ENCODE assay signal across 8 mouse cellular contexts in the genomic region with DNA sequence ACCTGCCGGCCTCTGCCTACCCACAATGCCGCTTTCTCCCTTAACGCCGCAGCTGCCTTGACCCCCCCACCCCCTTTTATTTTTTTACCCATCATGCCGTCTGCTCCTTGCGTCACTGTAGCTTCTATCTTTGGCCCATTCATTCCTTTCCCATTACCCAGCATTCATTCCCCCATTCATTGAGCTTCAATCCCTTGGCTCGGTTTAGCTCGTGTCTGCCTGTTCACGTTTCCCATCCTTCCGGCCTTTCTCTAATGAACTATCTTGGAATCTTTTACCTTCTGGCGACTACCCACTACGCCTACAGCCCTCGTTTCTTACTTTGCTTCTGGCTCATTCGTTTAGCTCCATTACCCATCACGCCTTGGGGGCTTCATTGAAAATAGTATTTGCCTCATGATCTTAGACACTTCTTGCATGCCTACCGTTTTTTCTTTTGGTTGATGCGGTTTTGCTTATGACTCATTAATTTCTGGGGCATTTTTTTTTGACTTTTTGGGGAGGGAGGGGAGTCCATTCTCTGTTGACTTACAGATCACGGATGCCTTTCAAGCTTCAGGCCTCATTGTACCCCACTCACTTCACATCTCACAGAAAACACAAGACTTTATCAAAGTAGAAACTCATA. TPM values are rescaled to one million over a fixed set of nuclear protein-coding genes. Genes with fewer than 3 reads are reported as not detected.
DNase-seq lines count a peak whose midpoint lies in the region; ATAC-seq and TF ChIP-seq lines count a peak whose summit lies in the region.

No protein-coding gene starts in this region.

- no peaks in the 10 kb centered on the region for H3K27me3 ChIP-seq in kidney, embryonic 14.5 days (ENCODE audit: control insufficient read depth, insufficient read depth, low read length)
- H3K27me3 ChIP-seq in hindbrain, embryonic 15.5 days, result no peaks in the 10 kb centered on the region
- H3K27me3 ChIP-seq in midbrain, embryonic 15.5 days (replicated peaks), result no peaks in the 10 kb centered on the region

- DNase-seq in kidney, postnatal 25 days, result no peak
- no peak for DNase-seq in adrenal gland, adult 8-10 months
- DNase-seq in cerebellum, adult 11-12 months, result no peak
- DNase-seq in left cerebral cortex, postnatal 25 days (ENCODE audit: low spot score in 2 of 2), result no peak

- H3K27ac ChIP-seq in kidney, embryonic 14.5 days (ENCODE audit: low read depth, low read length), result peak overlapping the region; percentile 75
- peak overlapping the region; percentile 72 for H3K27ac ChIP-seq in bone marrow macrophage, adult 2 months (ENCODE audit: insufficient read depth, low read depth, low read length)
- H3K27ac ChIP-seq in hindbrain, embryonic 15.5 days (replicated peaks), result peak overlapping the region; percentile 92
- peak overlapping the region; percentile 91 for H3K27ac ChIP-seq in midbrain, embryonic 15.5 days

- peaks cover 8% of the 10 kb centered on the region for H3K9me3 ChIP-seq in kidney, embryonic 14.5 days (ENCODE audit: control insufficient read depth, low read length)
- H3K9me3 ChIP-seq in hindbrain, embryonic 15.5 days, result no peaks in the 10 kb centered on the region
- H3K9me3 ChIP-seq in midbrain, embryonic 15.5 days, result peaks cover 6% of the 10 kb centered on the region; the same call in 1 of the 2 replicates

- H3K9ac ChIP-seq in kidney, embryonic 14.5 days (ENCODE audit: low read depth, low read length), result peak overlapping the region; percentile 51
- peak overlapping the region; percentile 36 for H3K9ac ChIP-seq in hindbrain, embryonic 15.5 days
- H3K9ac ChIP-seq in midbrain, embryonic 15.5 days, result peak overlapping the region; percentile 42

- no peak for TF ChIP-seq POLR2A in bone marrow macrophage, adult 2 months (IDR thresholded peaks at IDR 0.05; ENCODE audit: borderline replicate concordance, low read depth, low read length)

- ATAC-seq in kidney, embryonic 14.5 days (ENCODE audit: low FRiP score, low TSS enrichment), result no peak
- ATAC-seq in hindbrain, embryonic 15.5 days (ENCODE audit: low FRiP score, low read depth), result no peak
- ATAC-seq in midbrain, embryonic 15.5 days (replicated peaks), result no peak

- no peak for TF ChIP-seq CTCF in bone marrow macrophage, adult 2 months (IDR thresholded peaks at IDR 0.05; ENCODE audit: low read depth, low read length)

- intact Hi-C loops in left cerebral cortex, postnatal 25 days (cut with DNase I), result loop anchor here (1.0 to 5.0 kb wide), 2 partner anchors 34 to 794 kb away; partner anchors contain the start of gene Nectin2

- 5% methylated on average over 18 of the region's 18 CpGs for WGBS in kidney, embryonic 14.5 days
- WGBS in hindbrain, embryonic 15.5 days, result 5% methylated on average over 18 of the region's 18 CpGs
- 7% methylated on average over 18 of the region's 18 CpGs for WGBS in midbrain, embryonic 15.5 days

- H3K4me2 ChIP-seq in kidney, embryonic 14.5 days (replicated peaks; ENCODE audit: low read depth, low read length), result peak overlapping the region; percentile 58
- peak overlapping the region; percentile 56 for H3K4me2 ChIP-seq in hindbrain, embryonic 15.5 days
- H3K4me2 ChIP-seq in midbrain, embryonic 15.5 days, result peak overlapping the region; percentile 60

- peak overlapping the region; percentile 35 for H3K4me3 ChIP-seq in kidney, embryonic 14.5 days (ENCODE audit: low read length)
- peak overlapping the region; percentile 58 for H3K4me3 ChIP-seq in bone marrow macrophage, adult 2 months (ENCODE audit: insufficient read depth, low read length)
- H3K4me3 ChIP-seq in hindbrain, embryonic 15.5 days, result peak overlapping the region; percentile 35
- peak overlapping the region; percentile 88 for H3K4me3 ChIP-seq in midbrain, embryonic 15.5 days

- H3K4me1 ChIP-seq in kidney, embryonic 14.5 days (ENCODE audit: control insufficient read depth, insufficient read depth, low read length), result peaks cover 10% of the 10 kb centered on the region; the same call in 1 of the 2 replicates
- peaks cover 15% of the 10 kb centered on the region for H3K4me1 ChIP-seq in bone marrow macrophage, adult 2 months (ENCODE audit: control insufficient read depth, insufficient read depth, low read length)
- H3K4me1 ChIP-seq in hindbrain, embryonic 15.5 days (replicated peaks), result peaks cover 25% of the 10 kb centered on the region
- peaks cover 20% of the 10 kb centered on the region for H3K4me1 ChIP-seq in midbrain, embryonic 15.5 days

- peaks cover 40% of the 10 kb centered on the region for H3K36me3 ChIP-seq in kidney, embryonic 14.5 days (ENCODE audit: control insufficient read depth, insufficient read depth, low read length)
- H3K36me3 ChIP-seq in hindbrain, embryonic 15.5 days, result peaks cover 16% of the 10 kb centered on the region
- peaks cover 15% of the 10 kb centered on the region; the same call in 1 of the 2 replicates for H3K36me3 ChIP-seq in midbrain, embryonic 15.5 days (replicated peaks)

RNA-seq across cellular contexts. Expression of gene Tomm40, which starts 0.9 kb away (rescaled TPM):
- 159 and 177 TPM in 2 replicates for polyA plus RNA-seq in kidney, embryonic 14.5 days (2014; fragmentation: Nextera tagmentation; extraction: Ambion mirVana)
- 23.8 and 25.2 TPM in 2 replicates for polyA plus RNA-seq in bone marrow macrophage, adult 2 months (2012; ENCODE audit: insufficient read depth, insufficient read length, missing spikeins)
- polyA plus RNA-seq in hindbrain, embryonic 15.5 days (2015; fragmentation: Nextera tagmentation; extraction: Ambion mirVana), result 155 and 158 TPM in 2 replicates
- polyA plus RNA-seq in midbrain, embryonic 15.5 days (2015; fragmentation: Nextera tagmentation; extraction: Ambion mirVana), result 139 and 156 TPM in 2 replicates
- 100 to 1,000 TPM; 119 to 134 (median 125) TPM for total RNA-seq in adrenal gland, adult 8-10 months (2022)
- 100 to 1,000 TPM; 112 to 115 TPM for total RNA-seq in left cerebral cortex, postnatal 25 days (2021)

RNA-seq across cellular contexts. Expression of gene Apoe, which starts 17.2 kb away (rescaled TPM):
- polyA plus RNA-seq in kidney, embryonic 14.5 days (2014; fragmentation: Nextera tagmentation; extraction: Ambion mirVana), result 175 and 184 TPM in 2 replicates
- polyA plus RNA-seq in bone marrow macrophage, adult 2 months (2012; ENCODE audit: insufficient read depth, insufficient read length, missing spikeins), result 16,287 and 16,533 TPM in 2 replicates
- polyA plus RNA-seq in hindbrain, embryonic 15.5 days (2015; fragmentation: Nextera tagmentation; extraction: Ambion mirVana), result 624 and 744 TPM in 2 replicates
- 385 and 514 TPM in 2 replicates for polyA plus RNA-seq in midbrain, embryonic 15.5 days (2015; fragmentation: Nextera tagmentation; extraction: Ambion mirVana)
- total RNA-seq in adrenal gland, adult 8-10 months (2022), result 1,000 to 10,000 TPM in 3 of 4 experiments, 100 to 1,000 TPM in 1; 996 to 1,300 (median 1,120) TPM
- 1,000 to 10,000 TPM; 2,052 to 2,099 TPM for total RNA-seq in left cerebral cortex, postnatal 25 days (2021)

RNA-seq across cellular contexts. Expression of gene Apoc1, which starts 23.7 kb away (rescaled TPM):
- 8.4 and 13.1 TPM in 2 replicates for polyA plus RNA-seq in kidney, embryonic 14.5 days (2014; fragmentation: Nextera tagmentation; extraction: Ambion mirVana)
- polyA plus RNA-seq in bone marrow macrophage, adult 2 months (2012; ENCODE audit: insufficient read depth, insufficient read length, missing spikeins), result not detected in 2 replicates
- 1.9 and 2.3 TPM in 2 replicates for polyA plus RNA-seq in hindbrain, embryonic 15.5 days (2015; fragmentation: Nextera tagmentation; extraction: Ambion mirVana)
- polyA plus RNA-seq in midbrain, embryonic 15.5 days (2015; fragmentation: Nextera tagmentation; extraction: Ambion mirVana), result 1.5 and 1.6 TPM in 2 replicates
- total RNA-seq in adrenal gland, adult 8-10 months (2022), result 100 to 1,000 TPM in 2 of 4 experiments, 10 to 100 TPM in 2; 11.6 to 554 (median 210) TPM
- 1 to 10 TPM; 2.6 to 4.0 TPM for total RNA-seq in left cerebral cortex, postnatal 25 days (2021)

RNA-seq across cellular contexts. Expression of gene Nectin2, which starts 34.1 kb away (rescaled TPM):
- 106 and 139 TPM in 2 replicates for polyA plus RNA-seq in kidney, embryonic 14.5 days (2014; fragmentation: Nextera tagmentation; extraction: Ambion mirVana)
- polyA plus RNA-seq in bone marrow macrophage, adult 2 months (2012; ENCODE audit: insufficient read depth, insufficient read length, missing spikeins), result 12.7 and 12.9 TPM in 2 replicates
- 58.9 and 60.4 TPM in 2 replicates for polyA plus RNA-seq in hindbrain, embryonic 15.5 days (2015; fragmentation: Nextera tagmentation; extraction: Ambion mirVana)
- polyA plus RNA-seq in midbrain, embryonic 15.5 days (2015; fragmentation: Nextera tagmentation; extraction: Ambion mirVana), result 56.3 and 60.8 TPM in 2 replicates
- 100 to 1,000 TPM in 1 of 4 experiments, 10 to 100 TPM in 3; 72.1 to 116 (median 88.9) TPM for total RNA-seq in adrenal gland, adult 8-10 months (2022)
- 1 to 10 TPM; 7.4 to 9.3 TPM for total RNA-seq in left cerebral cortex, postnatal 25 days (2021)

RNA-seq across cellular contexts. Expression of gene Apoc4, which starts 34.9 kb away (rescaled TPM):
- 0.81 TPM in 1 of 2 replicates, not detected in the other for polyA plus RNA-seq in kidney, embryonic 14.5 days (2014; fragmentation: Nextera tagmentation; extraction: Ambion mirVana)
- not detected in 2 replicates for polyA plus RNA-seq in bone marrow macrophage, adult 2 months (2012; ENCODE audit: insufficient read depth, insufficient read length, missing spikeins)
- not detected in 2 replicates for polyA plus RNA-seq in hindbrain, embryonic 15.5 days (2015; fragmentation: Nextera tagmentation; extraction: Ambion mirVana)
- not detected in 2 replicates for polyA plus RNA-seq in midbrain, embryonic 15.5 days (2015; fragmentation: Nextera tagmentation; extraction: Ambion mirVana)
- total RNA-seq in adrenal gland, adult 8-10 months (2022), result 100 to 1,000 TPM in 2 of 4 experiments, 10 to 100 TPM in 2; 48.6 to 249 (median 89.6) TPM
- total RNA-seq in left cerebral cortex, postnatal 25 days (2021), result not detected

Comparison
In these comparisons a context has a peak if more than half of its experiments do, and no peak if none do; other contexts are left out.
1. H3K4me3 ChIP-seq: peak in every context shown above with its lines; median percentile 88 in midbrain, embryonic 15.5 days; 58 in bone marrow macrophage, adult 2 months; 35 in kidney, embryonic 14.5 days; 35 in hindbrain, embryonic 15.5 days.
2. RNA of gene Apoe, which starts 17.2 kb away (polyA plus RNA-seq): 16,287 to 16,533 TPM in bone marrow macrophage, adult 2 months; 624 to 744 TPM in hindbrain, embryonic 15.5 days, 385 to 514 TPM in midbrain, embryonic 15.5 days and 175 to 184 TPM in kidney, embryonic 14.5 days; every median in the first group is over 10 times any median in the second.
3. Peak in every context shown above with its lines, with median percentiles within 50 percentile points of each other: H3K27ac ChIP-seq, H3K4me2 ChIP-seq and H3K9ac ChIP-seq.